Mouse (Mus musculus): ENCODE data around the gene Gm49336. TPM values are rescaled to one million over a fixed set of nuclear protein-coding genes. Genes with fewer than 3 reads are reported as not detected.

Gm49336 gene
- polyA plus RNA-seq, 1 experiment: 91.3 TPM

- H3K36me3 ChIP-seq (ENCODE audit: control insufficient read depth, insufficient read depth, low read length, poor library complexity, severe bottlenecking): no peaks in the 10 kb centered on the region
- H3K9me3 ChIP-seq (replicated peaks; ENCODE audit: control insufficient read depth, insufficient read depth, low read length, poor library complexity, severe bottlenecking): no peaks in the 10 kb centered on the region
- H3K4me1 ChIP-seq (ENCODE audit: control insufficient read depth, insufficient read depth, low read length): no peaks in the 10 kb centered on the region
- H3K27ac ChIP-seq (ENCODE audit: insufficient read depth, low read length): no peak overlapping the region
- TF ChIP-seq EP300 (IDR thresholded peaks at IDR 0.05; ENCODE audit: insufficient read depth, low read depth, low read length) (no peak), POLR2A (IDR thresholded peaks at IDR 0.05; ENCODE audit: insufficient read depth, low read length) (no peak), CTCF (IDR thresholded peaks at IDR 0.05; ENCODE audit: low read depth, low read length) (no peak)
- no peak overlapping the region for H3K9ac ChIP-seq (ENCODE audit: low read depth, poor library complexity, severe bottlenecking)
- no peak overlapping the region for H3K4me3 ChIP-seq (ENCODE audit: low read depth, low read length)
- no peaks in the 10 kb centered on the region for H3K27me3 ChIP-seq (ENCODE audit: control insufficient read depth, insufficient read depth, low read length, poor library complexity, severe bottlenecking)
These were observed 87.9 kb downstream of the Gm49336 start for GRCm38 (mm10) chr14:60163367-60163766.

Other genes with a start within 250 kb of the Gm49336 start
- gene Atp8a2, start 54.3 kb downstream of the Gm49336 start, polyA plus RNA-seq (2011; ENCODE audit: insufficient read depth, insufficient read length, low read depth, missing spikeins): 1.1 and 1.7 TPM in 2 replicates
- not detected in 2 replicates for gene Nupl1, start 76 bp downstream of the Gm49336 start, polyA plus RNA-seq (2011; ENCODE audit: insufficient read depth, insufficient read length, low read depth, missing spikeins)
- 36.6 and 45.0 TPM in 2 replicates for gene Mtmr6, start 13.7 kb upstream of the Gm49336 start, polyA plus RNA-seq (2011; ENCODE audit: insufficient read depth, insufficient read length, low read depth, missing spikeins)
- gene Amer2, start 121.8 kb upstream of the Gm49336 start, polyA plus RNA-seq (2011; ENCODE audit: insufficient read depth, insufficient read length, low read depth, missing spikeins): 0.21 and 0.24 TPM in 2 replicates

Measured in ES-Bruce4 (cell line).